Mouse (Mus musculus) forebrain, embryonic 14.5 days (tissue): ENCODE results near the gene Sprr2i. TPM values are rescaled to one million over a fixed set of nuclear protein-coding genes. Genes with fewer than 3 reads are reported as not detected.

ENCODE experiments used
- ATAC-seq: fragments of 200-750 bp; cut with Nextera tagmentation; 2 replicates; pipeline ENCODE4 v1.8.0; 2017; ENCODE audit warnings: mild to moderate bottlenecking, moderate library complexity
- DNase-seq: peaks from one replicate; pipeline ENCODE4 v3.0.0-alpha.2; 2015; ENCODE audit warnings: low spot score
- H3K27ac ChIP-seq: fragments of 300-500 bp; sonication (generic); 2 replicates; pipeline ENCODE4 v1.5.1; 2014; ENCODE audit warnings: low read depth, mild to moderate bottlenecking, control low read depth, low read length, moderate library complexity
- H3K27me3 ChIP-seq: fragments of 300-500 bp; sonication (generic); replicated peaks from 2 replicates; pipeline ENCODE4 v1.6.1; 2014; ENCODE audit warnings: low read length, control low read depth, mixed read lengths; ENCODE audit not compliant: control insufficient read depth, insufficient read depth
- H3K36me3 ChIP-seq: fragments of 300-500 bp; sonication (generic); 2 replicates; pipeline ENCODE4 v1.6.1; 2014; ENCODE audit warnings: low read length, control low read depth; ENCODE audit not compliant: control insufficient read depth, insufficient read depth
- H3K4me1 ChIP-seq: fragments of 300-500 bp; sonication (generic); 2 replicates; pipeline ENCODE4 v1.6.1; 2014; ENCODE audit warnings: antibody characterized with exemption, low read length, control low read depth; ENCODE audit not compliant: control insufficient read depth, insufficient read depth
- H3K4me2 ChIP-seq: fragments of 300-500 bp; sonication (generic); 2 replicates; pipeline ENCODE4 v1.6.1; 2014; ENCODE audit warnings: mild to moderate bottlenecking, control low read depth, low read length
- H3K4me3 ChIP-seq: fragments of 300-500 bp; sonication (generic); 2 replicates; pipeline ENCODE4 v1.5.1; 2014; ENCODE audit warnings: low read depth, low read length, control low read depth
- H3K9ac ChIP-seq: fragments of 300-500 bp; sonication (generic); 2 replicates; pipeline ENCODE4 v1.6.1; 2014; ENCODE audit warnings: mild to moderate bottlenecking, low read length, control low read depth, moderate library complexity
- H3K9me3 ChIP-seq: fragments of 300-500 bp; sonication (generic); replicated peaks from 2 replicates; pipeline ENCODE4 v1.6.1; 2016; ENCODE audit warnings: low read length, control low read depth, mixed read lengths; ENCODE audit not compliant: control insufficient read depth
- WGBS: fragments of 180-500 bp; shearing (Covaris S2); extraction: QIAGEN DNeasy Blood & Tissue Kit; methylation state at CpG from one replicate; pipeline ENCODE4 v1.1.7; 2014; 5-methylcytosine and 5-hydroxymethylcytosine counted together
- polyA plus RNA-seq: library from polyadenylated mRNA; unstranded; fragments of >200 nt; fragmentation: Nextera tagmentation; extraction: Ambion mirVana; gene quantifications from 2 replicates; pipeline ENCODE4 v1.2.1, GENCODE M21; 2014

Sprr2i gene
- polyA plus RNA-seq, 1 experiment from 2014 or later: not detected

- H3K4me2 ChIP-seq: no peak within 1 kb of the TSS
Observed at GRCm38 (mm10) chr3:92438689-92439088, 30.9 kb downstream of the Sprr2i start, which contains the start of gene Sprr1b. Gene Sprr1b, minus strand, starts transcription at chr3:92438789.

GRCm38 (mm10) chr3:92440177-92440576, 32.4 kb downstream of the Sprr2i start:
- no peak for DNase-seq
- no peaks in the 10 kb centered on the region for H3K4me1 ChIP-seq
- ATAC-seq: no peak
- no peak overlapping the region for H3K9ac ChIP-seq
- WGBS: 91% methylated on average over 3 of the region's 3 CpGs
- no peaks in the 10 kb centered on the region for H3K27me3 ChIP-seq
- no peaks in the 10 kb centered on the region for H3K36me3 ChIP-seq
- H3K4me2 ChIP-seq: no peak overlapping the region
- H3K27ac ChIP-seq: no peak overlapping the region
- no peak overlapping the region for H3K4me3 ChIP-seq
- no peaks in the 10 kb centered on the region for H3K9me3 ChIP-seq

More at GRCm38 (mm10) chr3:92438689-92439088, 30.9 kb downstream of the Sprr2i start, which contains the start of gene Sprr1b:
- Histone ChIP-seq H3K36me3 (no peaks in the 10 kb centered on the region), H3K9me3 (no peaks in the 10 kb centered on the region), H3K4me3 (no peak within 1 kb of the TSS), H3K4me1 (no peaks in the 10 kb centered on the region), H3K27ac (no peak within 1 kb of the TSS), H3K27me3 (no peaks in the 10 kb centered on the region), H3K9ac (no peak within 1 kb of the TSS)
- WGBS: 93% methylated on average over 3 of the region's 3 CpGs
- DNase-seq: no peak
- no peak for ATAC-seq

GRCm38 (mm10) chr3:92455151-92455550, 47.4 kb downstream of the Sprr2i start:
- WGBS: 89% methylated on average over 5 of the region's 5 CpGs
- no peak overlapping the region for H3K4me3 ChIP-seq
- H3K9ac ChIP-seq: no peak overlapping the region
- no peak for ATAC-seq
- no peaks in the 10 kb centered on the region for H3K27me3 ChIP-seq
- no peak for DNase-seq
- H3K27ac ChIP-seq: no peak overlapping the region
- H3K4me2 ChIP-seq: no peak overlapping the region
- H3K4me1 ChIP-seq: no peaks in the 10 kb centered on the region
- H3K9me3 ChIP-seq: no peaks in the 10 kb centered on the region
- H3K36me3 ChIP-seq: no peaks in the 10 kb centered on the region

GRCm38 (mm10) chr3:92458620-92459019, 50.8 kb downstream of the Sprr2i start, which contains the start of gene Sprr3:
Gene Sprr3, minus strand, starts transcription at chr3:92458720.
- ATAC-seq (no peak), DNase-seq (no peak)
- H3K36me3 ChIP-seq: no peaks in the 10 kb centered on the region
- no peaks in the 10 kb centered on the region for H3K27me3 ChIP-seq
- WGBS: 81% methylated on average over 2 of the region's 2 CpGs
- H3K4me2 ChIP-seq: no peak within 1 kb of the TSS
- H3K4me3 ChIP-seq: no peak within 1 kb of the TSS
- H3K9me3 ChIP-seq: no peaks in the 10 kb centered on the region
- no peak within 1 kb of the TSS for H3K9ac ChIP-seq
- no peak within 1 kb of the TSS for H3K27ac ChIP-seq
- H3K4me1 ChIP-seq: no peaks in the 10 kb centered on the region

Other genes with a start within 250 kb of the Sprr2i start
- not detected in 2 replicates for gene Sprr2a1, start 192.2 kb upstream of the Sprr2i start, polyA plus RNA-seq
- gene Sprr2a2, start 192.1 kb upstream of the Sprr2i start, polyA plus RNA-seq: not detected in 2 replicates
- not detected in 2 replicates for gene Sprr2a3, start 122.6 kb upstream of the Sprr2i start, polyA plus RNA-seq
- gene Sprr2b, start 91.4 kb upstream of the Sprr2i start, polyA plus RNA-seq: not detected in 2 replicates
- gene Sprr2d, start 68.9 kb upstream of the Sprr2i start, polyA plus RNA-seq: not detected in 2 replicates
- gene Sprr2e, start 55.8 kb upstream of the Sprr2i start, polyA plus RNA-seq: not detected in 2 replicates
- not detected in 2 replicates for gene Sprr2f, start 42.8 kb upstream of the Sprr2i start, polyA plus RNA-seq
- gene Sprr2h, start 22.3 kb upstream of the Sprr2i start, polyA plus RNA-seq: not detected in 2 replicates
- gene Sprr2j-ps, start 10.1 kb downstream of the Sprr2i start, polyA plus RNA-seq: not detected in 2 replicates
- gene Gm9774, start 21.4 kb downstream of the Sprr2i start, polyA plus RNA-seq: 4.3 and 6.3 TPM in 2 replicates
- not detected in 2 replicates for gene Sprr2k, start 24.6 kb downstream of the Sprr2i start, polyA plus RNA-seq
- not detected in 2 replicates for gene Sprr1b, start 30.8 kb downstream of the Sprr2i start, polyA plus RNA-seq
- not detected in 2 replicates for gene Sprr3, start 50.7 kb downstream of the Sprr2i start, polyA plus RNA-seq
- not detected in 2 replicates for gene Sprr1a, start 77.9 kb downstream of the Sprr2i start, polyA plus RNA-seq
- gene Sprr4, start 92.5 kb downstream of the Sprr2i start, polyA plus RNA-seq: not detected in 2 replicates
- not detected in 2 replicates for gene 2310046K23Rik, start 126.5 kb downstream of the Sprr2i start, polyA plus RNA-seq
- not detected in 2 replicates for gene Ivl, start 165.7 kb downstream of the Sprr2i start, polyA plus RNA-seq
- gene Smcp, start 181.0 kb downstream of the Sprr2i start, polyA plus RNA-seq: not detected in 2 replicates
- gene 2210017I01Rik, start 199.5 kb downstream of the Sprr2i start, polyA plus RNA-seq: not detected in 2 replicates
- not detected in 2 replicates for gene Lce6a, start 213.7 kb downstream of the Sprr2i start, polyA plus RNA-seq
- not detected in 2 replicates for gene Lce1a1, start 240.3 kb downstream of the Sprr2i start, polyA plus RNA-seq
- not detected in 2 replicates for gene Lce1b, start 248.9 kb downstream of the Sprr2i start, polyA plus RNA-seq